Mouse (Mus musculus) thymus, adult 2 months (tissue): ENCODE data around the gene Tatdn2.

Experiments
- CTCF ChIP-seq: fragments of 200-500 bp; IDR thresholded peaks from 2 replicates; pipeline ENCODE4 v1.5.1; 2012; ENCODE audit warnings: mild to moderate bottlenecking, control low read depth, low read length, moderate library complexity, borderline replicate concordance; ENCODE audit not compliant: control insufficient read depth, poor library complexity, insufficient read depth; ENCODE audit errors: extremely low read depth
- POLR2A ChIP-seq: fragments of 200-500 bp; IDR thresholded peaks from 2 replicates; pipeline ENCODE4 v1.6.1; 2012; ENCODE audit warnings: mild to moderate bottlenecking, low read length, control low read depth, moderate library complexity; ENCODE audit not compliant: control insufficient read depth, poor library complexity, insufficient read depth; ENCODE audit errors: extremely low read depth

DNA sequence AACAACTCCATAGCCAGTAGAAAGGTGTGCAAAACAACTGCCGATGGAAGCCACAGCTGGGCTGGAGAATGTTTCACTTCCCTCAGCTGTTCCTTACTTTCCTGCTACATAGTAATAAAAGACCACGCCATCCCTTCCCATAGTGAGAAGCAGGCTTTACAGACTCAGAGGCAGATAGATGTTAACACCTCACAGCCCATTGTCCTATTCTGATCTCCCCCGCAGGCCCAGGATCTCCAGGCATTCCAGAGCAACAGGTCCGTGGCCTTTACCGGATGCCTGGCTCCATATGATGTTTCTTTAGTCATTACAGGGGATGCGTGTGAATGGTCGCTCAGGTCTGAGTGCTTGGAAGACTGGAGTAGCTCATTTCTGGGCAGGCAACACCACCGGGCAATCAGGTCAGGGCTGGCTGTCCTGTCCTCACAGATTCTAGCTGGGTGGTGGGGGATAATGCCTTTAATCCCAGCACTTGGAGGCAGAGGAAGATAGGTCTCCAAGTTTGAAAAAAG is 29.2 kb upstream of the Tatdn2 start:
- no peak for TF ChIP-seq POLR2A
- no peak for TF ChIP-seq CTCF
